Mouse (Mus musculus) lung, adult 2 months (tissue): ENCODE measurements around the gene Zfyve21. TPM values are rescaled to one million over a fixed set of nuclear protein-coding genes. Genes with fewer than 3 reads are reported as not detected.

ENCODE experiments used
- DNase-seq: peaks from one replicate; pipeline ENCODE4 v3.0.0; 2022
- H3K4me1 ChIP-seq: fragments of 200-500 bp; 2 replicates; pipeline ENCODE4 v1.6.1; 2011; ENCODE audit warnings: low read length; ENCODE audit not compliant: control insufficient read depth, insufficient read depth
- H3K4me3 ChIP-seq: fragments of 200-500 bp; replicated peaks from 2 replicates; pipeline ENCODE3; 2011; ENCODE audit warnings: low read depth, mild to moderate bottlenecking, control low read depth, low read length; ENCODE audit errors: extremely low read depth
- CTCF ChIP-seq: fragments of 200-500 bp; IDR thresholded peaks from 2 replicates; pipeline ENCODE4 v1.5.1; 2011; ENCODE audit warnings: mild to moderate bottlenecking, low read length, control low read depth; ENCODE audit not compliant: insufficient read depth
- POLR2A ChIP-seq: fragments of 200-500 bp; IDR thresholded peaks from 2 replicates; pipeline ENCODE4 v1.6.1; 2011; ENCODE audit warnings: low read depth, mild to moderate bottlenecking, control low read depth, low read length, borderline replicate concordance; ENCODE audit errors: extremely low read depth
- WGBS: fragments of 180-500 bp; shearing (Covaris S2); methylation state at CpG from one replicate; pipeline ENCODE4 v1.1.7; 2018; 5-methylcytosine and 5-hydroxymethylcytosine counted together
- polyA plus RNA-seq: library from polyadenylated mRNA; depleted of rRNA; stranded (reverse); fragments of >200 nt; gene quantifications from 2 replicates; pipeline ENCODE4 v1.2.3, GENCODE M21; 2012; rRNA removed

The Zfyve21 gene
- polyA plus RNA-seq, 1 experiment = 79.8 TPM

DNA sequence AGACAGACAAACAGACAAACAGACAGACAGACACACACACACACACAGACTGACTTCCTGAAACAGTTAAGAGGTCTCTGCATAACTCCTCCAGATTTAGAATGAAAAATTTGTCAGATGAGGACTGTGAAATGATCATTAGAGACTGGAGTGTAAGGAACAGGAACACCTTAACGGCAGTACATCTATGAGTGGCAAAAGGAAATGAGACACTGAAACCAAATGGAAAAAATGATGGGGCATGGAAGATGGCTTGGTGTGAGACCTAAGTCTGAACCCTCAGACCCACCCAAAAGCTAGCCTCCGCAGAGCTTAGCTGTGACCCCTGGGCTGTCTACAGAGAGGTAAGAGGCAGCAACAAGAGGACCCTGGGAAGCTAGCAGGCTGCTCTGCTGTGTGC, 41.5 kb downstream of the Zfyve21 start:
- no peak overlapping the region for H3K4me3 ChIP-seq
- DNase-seq = no peak
- WGBS = 87% methylated on average over 2 of the region's 2 CpGs
- TF ChIP-seq POLR2A = no peak
- no peak for TF ChIP-seq CTCF
- H3K4me1 ChIP-seq = peaks cover 6% of the 10 kb centered on the region

DNA sequence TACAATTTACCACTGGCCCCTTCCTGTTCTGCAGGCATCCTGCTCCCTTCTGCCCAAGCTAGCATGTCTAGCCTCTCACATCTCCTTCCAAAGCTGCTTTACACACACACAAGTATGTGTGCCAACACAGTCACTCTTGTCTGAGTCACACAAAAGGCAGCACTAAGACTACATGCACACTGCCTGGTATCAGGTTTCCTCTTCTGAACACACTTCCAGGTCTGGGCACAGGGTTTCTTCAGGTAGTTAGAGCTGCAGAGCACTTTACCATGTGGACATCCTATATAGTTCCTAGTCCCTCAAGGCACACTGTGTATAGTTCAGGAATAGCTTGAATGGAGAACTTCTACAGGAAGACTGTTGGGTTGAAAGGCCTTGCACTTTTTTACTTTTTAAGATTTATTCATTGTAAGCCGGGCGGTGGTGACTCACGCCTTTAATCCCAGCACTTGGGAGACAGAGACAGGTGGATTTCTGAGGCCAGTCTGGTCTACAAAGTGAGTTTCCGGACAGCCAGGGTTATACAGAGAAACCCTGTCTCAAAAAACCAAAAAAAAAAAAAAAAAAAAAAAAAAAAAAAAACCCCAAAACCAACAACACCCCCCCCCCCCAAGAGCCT, 50.3 kb downstream of the Zfyve21 start:
- DNase-seq = no peak
- no peaks in the 10 kb centered on the region for H3K4me1 ChIP-seq
- TF ChIP-seq POLR2A (no peak), CTCF (no peak)
- no peak overlapping the region for H3K4me3 ChIP-seq
- WGBS = 92% methylated on average over 4 of the region's 4 CpGs

DNA sequence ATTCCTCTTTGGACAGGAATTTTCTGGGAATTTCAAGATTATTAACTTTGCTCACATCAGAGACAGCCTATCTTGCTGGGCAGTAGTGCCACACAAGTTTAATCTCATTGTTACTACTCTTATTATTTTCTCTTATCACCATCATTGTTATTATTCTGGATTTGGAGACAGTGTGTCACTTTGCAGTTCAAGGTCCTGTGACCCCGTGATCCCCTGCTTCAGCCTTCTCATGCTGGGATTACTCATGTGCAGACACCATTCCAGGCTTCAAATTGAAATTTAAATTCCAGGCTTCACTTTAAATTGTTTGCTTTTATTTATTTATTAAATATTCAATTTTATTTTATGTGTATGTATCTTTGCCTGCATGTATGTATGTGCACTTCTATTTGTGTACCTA, 55.8 kb downstream of the Zfyve21 start:
- Histone ChIP-seq H3K4me1 (no peaks in the 10 kb centered on the region), H3K4me3 (no peak overlapping the region)
- no peak for TF ChIP-seq CTCF
- TF ChIP-seq POLR2A = no peak
- 89% methylated on average over 1 of the region's 1 CpGs for WGBS
- DNase-seq = no peak

DNA sequence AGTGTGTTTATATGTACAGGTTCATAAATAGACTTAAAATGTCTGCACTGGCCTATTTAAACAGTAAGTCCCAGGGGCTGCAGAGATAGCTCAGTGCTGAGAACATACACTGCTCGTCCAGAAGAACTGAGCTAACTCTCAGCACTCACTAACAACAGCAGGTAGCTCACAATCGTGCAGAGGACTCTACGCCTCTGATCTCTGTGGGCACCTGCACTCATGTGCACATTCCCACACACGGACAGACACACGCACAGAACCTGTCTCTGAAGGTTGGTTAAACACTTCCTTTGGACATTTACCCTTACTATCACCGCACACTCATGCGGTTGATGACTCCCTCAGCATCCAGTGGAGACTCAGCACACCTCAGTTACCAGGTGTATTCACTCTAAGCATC, 56.8 kb downstream of the Zfyve21 start:
- Histone ChIP-seq H3K4me1 (no peaks in the 10 kb centered on the region), H3K4me3 (no peak overlapping the region)
- 91% methylated on average over 7 of the region's 7 CpGs for WGBS
- no peak for TF ChIP-seq POLR2A
- no peak for TF ChIP-seq CTCF
- no peak for DNase-seq

DNA sequence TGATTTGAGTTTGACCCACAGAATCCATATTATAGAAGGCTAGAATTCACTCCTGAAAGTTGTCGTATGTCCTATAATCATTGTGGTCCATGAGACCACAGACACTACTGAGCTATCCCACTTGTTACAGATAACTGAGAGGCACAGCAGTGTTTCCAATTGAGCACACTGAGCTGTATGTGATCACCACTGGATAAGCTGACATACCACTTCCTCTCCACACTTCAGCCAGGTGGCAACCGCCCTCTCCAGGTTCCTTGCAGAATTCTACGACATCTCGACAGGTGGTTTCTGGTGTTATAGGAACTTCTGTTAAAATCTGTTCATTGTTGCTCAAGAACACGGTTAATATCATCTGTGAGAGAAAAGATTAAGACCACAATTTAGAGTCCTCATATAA, 58.1 kb downstream of the Zfyve21 start:
- no peak for DNase-seq
- H3K4me3 ChIP-seq = no peak overlapping the region
- H3K4me1 ChIP-seq = no peaks in the 10 kb centered on the region
- TF ChIP-seq POLR2A (no peak), CTCF (no peak)
- WGBS = 82% methylated on average over 5 of the region's 5 CpGs

DNA sequence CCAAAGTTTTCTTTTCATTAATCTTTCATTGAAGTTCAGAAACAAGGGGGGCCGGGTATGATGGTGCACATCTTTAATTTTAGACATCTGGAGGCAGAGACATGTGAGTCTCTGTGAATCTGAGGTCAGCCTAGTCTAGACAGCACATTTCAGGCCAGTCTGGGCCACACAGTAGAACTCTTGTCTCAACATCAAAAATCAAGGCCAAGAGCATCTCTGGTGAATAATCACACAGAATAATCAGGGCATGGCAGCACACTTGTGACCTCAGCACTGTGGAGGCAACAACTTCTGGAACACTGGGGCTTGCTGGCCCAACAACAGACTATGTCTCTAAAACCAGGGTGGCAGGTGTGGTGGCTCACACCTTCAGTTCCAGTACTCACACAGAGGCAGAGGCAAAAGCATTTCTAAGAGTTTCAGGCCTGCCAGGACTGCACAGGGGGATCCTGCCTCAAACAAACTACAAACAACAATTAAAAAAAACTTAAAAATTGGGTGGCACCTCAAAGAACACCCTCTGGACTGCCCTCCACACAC, 60.7 kb downstream of the Zfyve21 start:
- Histone ChIP-seq H3K4me1 (no peaks in the 10 kb centered on the region), H3K4me3 (no peak overlapping the region)
- no peak for TF ChIP-seq POLR2A
- no peak for TF ChIP-seq CTCF
- DNase-seq = no peak
- WGBS = 78% methylated on average over 1 of the region's 1 CpGs

DNA sequence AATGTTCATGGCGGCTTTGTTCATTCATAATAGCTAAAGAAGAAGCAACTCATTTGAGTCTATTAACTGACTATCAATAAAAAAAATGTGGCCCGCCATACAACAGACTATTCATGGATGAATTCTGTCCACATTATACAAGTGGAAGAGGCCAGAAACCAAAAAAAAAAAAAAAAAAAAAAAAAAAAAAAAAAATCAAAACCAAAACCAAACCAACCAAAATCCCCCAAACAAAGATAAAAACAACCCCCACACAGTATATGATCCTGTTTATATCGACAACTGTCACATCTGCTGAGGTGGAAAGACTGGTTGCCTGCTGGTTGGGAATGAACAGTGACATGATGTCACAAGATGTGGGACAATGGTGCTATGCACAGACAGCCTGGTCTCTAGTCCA, 61.5 kb downstream of the Zfyve21 start:
- DNase-seq = no peak
- H3K4me1 ChIP-seq = no peaks in the 10 kb centered on the region; the same call in 1 of the 2 replicates
- no peak overlapping the region for H3K4me3 ChIP-seq
- no peak for TF ChIP-seq POLR2A
- TF ChIP-seq CTCF = no peak
- WGBS = 83% methylated on average over 3 of the region's 3 CpGs

DNA sequence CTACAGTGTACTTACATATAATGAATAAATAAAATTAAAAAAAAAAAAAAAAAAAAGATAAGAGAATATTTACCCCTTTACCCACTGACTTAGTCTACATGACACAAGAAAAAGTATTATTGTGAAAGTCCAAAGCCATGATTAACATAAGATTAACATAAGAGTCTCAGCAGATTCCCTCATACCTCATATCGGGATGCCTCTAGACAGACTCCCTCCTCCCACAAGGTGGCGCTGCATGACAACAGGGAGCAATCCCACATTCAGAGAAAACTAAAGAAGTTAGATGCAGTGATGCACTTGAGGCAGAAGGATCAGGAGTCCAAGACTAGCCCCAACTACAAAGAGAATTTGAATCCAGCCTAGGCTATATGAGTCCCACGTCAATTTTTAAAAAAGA, 64.2 kb downstream of the Zfyve21 start:
- peaks cover 6% of the 10 kb centered on the region for H3K4me1 ChIP-seq
- TF ChIP-seq POLR2A = no peak
- TF ChIP-seq CTCF = peak; percentile 97
- 11% methylated on average over 3 of the region's 3 CpGs for WGBS

More for the DNA sequence above, 64.2 kb downstream of the Zfyve21 start:
- DNase-seq = peak; percentile 76
- no peak overlapping the region for H3K4me3 ChIP-seq

Other genes starting within 250 kb of the Zfyve21 start
- gene Mark3, start 239.6 kb upstream of the Zfyve21 start, polyA plus RNA-seq = 26.4 and 27.7 TPM in 2 replicates
- gene Ckb, start 141.8 kb upstream of the Zfyve21 start, polyA plus RNA-seq = 261 and 274 TPM in 2 replicates
- 21.6 and 24.3 TPM in 2 replicates for gene Trmt61a, start 136.1 kb upstream of the Zfyve21 start, polyA plus RNA-seq
- 21.4 and 21.9 TPM in 2 replicates for gene Bag5, start 100.9 kb upstream of the Zfyve21 start, polyA plus RNA-seq
- gene Apopt1, start 100.9 kb upstream of the Zfyve21 start, polyA plus RNA-seq = 22.5 and 30.9 TPM in 2 replicates
- 101 and 113 TPM in 2 replicates for gene Klc1, start 55.3 kb upstream of the Zfyve21 start, polyA plus RNA-seq
- gene Xrcc3, start 297 bp upstream of the Zfyve21 start, polyA plus RNA-seq = 3.2 and 3.6 TPM in 2 replicates
- 32.0 and 34.1 TPM in 2 replicates for gene Ppp1r13b, start 93.9 kb downstream of the Zfyve21 start, polyA plus RNA-seq
- 10.4 and 20.5 TPM in 2 replicates for gene Atp5mpl, start 152.8 kb downstream of the Zfyve21 start, polyA plus RNA-seq
- 0.05 and 0.09 TPM in 2 replicates for gene Tdrd9, start 157.4 kb downstream of the Zfyve21 start, polyA plus RNA-seq
- not detected in 2 replicates for gene Rd3l, start 167.1 kb downstream of the Zfyve21 start, polyA plus RNA-seq